Mouse (Mus musculus): ENCODE data around the gene Snu13. TPM values are rescaled to one million over a fixed set of nuclear protein-coding genes. Genes with fewer than 3 reads are reported as not detected.

Snu13 gene
- 323 and 376 TPM in 2 replicates for polyA plus RNA-seq (2016; fragmentation: Nextera tagmentation; extraction: Ambion mirVana)

DNA sequence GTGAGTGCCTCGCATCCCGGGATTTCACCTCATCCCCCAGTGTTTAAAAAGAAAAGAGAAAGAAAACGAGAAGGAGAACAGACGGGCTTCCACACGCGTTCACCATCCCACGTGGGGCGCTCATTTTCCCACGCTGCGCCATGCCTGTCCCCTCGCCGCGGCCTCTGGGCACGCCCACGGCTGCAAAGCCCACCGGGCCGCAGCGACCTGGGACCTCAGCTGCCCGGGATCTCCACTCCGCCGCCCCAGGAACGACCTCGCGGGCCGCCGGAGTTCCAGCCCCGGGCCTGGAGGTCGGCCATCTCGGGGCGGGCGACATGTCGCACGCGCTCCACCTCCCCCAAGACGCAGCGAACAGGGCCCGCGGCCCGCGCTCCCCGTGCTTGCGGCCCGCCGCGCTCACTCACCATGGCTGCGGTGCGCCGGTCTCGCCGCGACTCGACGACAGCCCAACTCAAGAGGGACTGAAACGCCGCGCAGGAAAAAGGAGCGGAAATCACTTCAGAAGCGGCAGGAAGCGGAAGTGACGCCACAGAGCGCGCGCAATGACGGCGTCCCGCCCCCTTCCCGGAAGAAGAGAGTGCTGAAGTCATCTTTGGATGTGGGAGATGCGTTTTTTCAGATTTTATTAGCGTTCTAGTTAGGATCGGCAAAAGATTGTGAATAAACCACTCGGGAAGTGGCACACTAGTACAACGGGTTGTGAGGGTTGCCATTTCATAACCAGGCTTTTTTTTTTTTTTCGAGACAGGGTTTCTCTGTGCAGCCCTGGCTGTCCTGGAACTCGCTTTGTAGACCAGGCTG, at the start of gene Snu13:
TSS of gene Snu13 (minus strand) at position 519 of the 804 bp plus-strand sequence.
- Histone ChIP-seq H3K36me3 (peaks cover 25% of the 10 kb centered on the region), H3K27me3 (ENCODE audit: low read depth, poor library complexity, severe bottlenecking) (no peaks in the 10 kb centered on the region), H3K9me3 (replicated peaks) (no peaks in the 10 kb centered on the region), H3K4me1 (peaks cover 15% of the 10 kb centered on the region), H3K4me3 (peak within 1 kb of the TSS; percentile 100), H3K27ac (replicated peaks) (peak within 1 kb of the TSS; percentile 93)
- peak; percentile 90 for DNase-seq (ENCODE audit: low spot score)
- under 1% methylated on average over 74 of the region's 74 CpGs for WGBS

DNA sequence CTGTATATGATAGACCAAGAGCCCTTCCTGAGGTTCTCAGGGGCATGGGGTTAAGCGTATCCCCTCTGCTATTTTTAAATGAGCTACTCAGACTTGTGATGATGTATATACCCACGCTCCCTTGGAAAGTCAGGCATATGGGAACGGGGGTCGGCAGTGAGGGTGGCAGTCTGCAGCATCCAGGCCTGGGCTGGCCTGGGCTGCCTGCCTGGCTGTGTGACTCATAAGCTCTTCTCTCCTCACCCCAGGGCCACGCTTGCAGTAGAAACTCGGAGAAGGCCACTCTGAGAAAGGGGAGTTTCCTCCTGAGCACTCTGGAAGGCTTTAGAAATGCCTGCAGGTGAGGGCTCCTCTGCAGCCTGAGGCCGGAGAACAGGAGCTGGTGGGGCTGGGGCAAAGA, 43.7 kb upstream of the Snu13 start:
- 81% methylated on average over 7 of the region's 7 CpGs for WGBS
- H3K9me3 ChIP-seq (replicated peaks): no peaks in the 10 kb centered on the region; the same call in 1 of the 2 replicates
- no peak overlapping the region for H3K4me3 ChIP-seq

DNA sequence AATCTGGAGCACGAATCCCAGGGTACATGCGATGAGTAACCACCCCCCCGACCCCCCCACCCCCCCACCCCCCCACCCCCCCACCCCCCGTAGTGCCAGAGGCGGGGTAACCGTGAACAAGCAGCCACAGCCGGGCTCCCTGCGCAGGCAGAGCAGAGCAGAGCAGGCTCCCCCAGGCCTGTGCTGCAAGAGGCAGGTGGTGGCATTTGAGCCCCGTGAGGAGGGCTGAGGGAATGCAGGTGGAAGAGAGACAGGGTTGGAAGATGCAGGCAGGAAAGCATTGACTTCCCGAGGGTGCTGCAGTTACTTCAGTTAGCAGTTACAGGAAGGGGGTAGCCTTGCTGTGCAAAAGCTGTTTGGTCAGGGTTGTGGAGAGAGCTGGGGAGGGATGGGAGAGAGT, 39.9 kb upstream of the Snu13 start:
- no peak overlapping the region for H3K4me3 ChIP-seq
- DNase-seq (ENCODE audit: low spot score): peak; percentile 24
- peaks cover 7% of the 10 kb centered on the region; the same call in 1 of the 2 replicates for H3K27me3 ChIP-seq (ENCODE audit: low read depth, poor library complexity, severe bottlenecking)
- H3K27ac ChIP-seq (replicated peaks): no peak overlapping the region
- no peaks in the 10 kb centered on the region for H3K9me3 ChIP-seq (replicated peaks)
- H3K4me1 ChIP-seq: peaks cover 4% of the 10 kb centered on the region
- 16% methylated on average over 8 of the region's 10 CpGs for WGBS
- no peaks in the 10 kb centered on the region for H3K36me3 ChIP-seq

More for the DNA sequence above, 43.7 kb upstream of the Snu13 start:
- no peaks in the 10 kb centered on the region for H3K36me3 ChIP-seq
- H3K27ac ChIP-seq (replicated peaks): no peak overlapping the region
- peaks cover 7% of the 10 kb centered on the region; the same call in 1 of the 2 replicates for H3K27me3 ChIP-seq (ENCODE audit: low read depth, poor library complexity, severe bottlenecking)
- H3K4me1 ChIP-seq: peaks cover 4% of the 10 kb centered on the region
- DNase-seq (ENCODE audit: low spot score): no peak

DNA sequence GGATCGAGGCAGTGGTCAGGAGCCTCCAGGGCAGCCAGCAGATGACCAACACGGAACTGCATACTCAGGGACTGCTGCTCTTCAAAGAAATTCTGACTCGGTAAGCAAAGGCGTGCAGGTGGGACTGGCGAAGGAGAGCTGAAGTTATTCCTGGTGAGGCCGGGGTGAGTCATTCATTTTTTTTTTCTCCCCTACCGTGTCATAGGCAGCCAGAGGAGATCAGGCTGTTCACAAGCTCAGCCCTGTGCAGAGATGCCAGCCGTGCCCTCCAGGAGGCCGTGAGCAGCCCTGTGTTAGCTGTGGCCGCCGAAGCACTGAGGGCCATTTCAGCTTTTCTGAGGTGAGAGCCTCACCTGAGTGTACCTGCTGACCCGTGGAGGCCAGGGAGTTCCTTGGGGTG, 38.7 kb upstream of the Snu13 start:
- DNase-seq (ENCODE audit: low spot score): no peak
- Histone ChIP-seq H3K36me3 (no peaks in the 10 kb centered on the region), H3K4me1 (peaks cover 4% of the 10 kb centered on the region), H3K27me3 (ENCODE audit: low read depth, poor library complexity, severe bottlenecking) (peaks cover 7% of the 10 kb centered on the region; the same call in 1 of the 2 replicates), H3K4me3 (no peak overlapping the region), H3K9me3 (replicated peaks) (no peaks in the 10 kb centered on the region), H3K27ac (replicated peaks) (no peak overlapping the region)
- WGBS: 82% methylated on average over 12 of the region's 12 CpGs

DNA sequence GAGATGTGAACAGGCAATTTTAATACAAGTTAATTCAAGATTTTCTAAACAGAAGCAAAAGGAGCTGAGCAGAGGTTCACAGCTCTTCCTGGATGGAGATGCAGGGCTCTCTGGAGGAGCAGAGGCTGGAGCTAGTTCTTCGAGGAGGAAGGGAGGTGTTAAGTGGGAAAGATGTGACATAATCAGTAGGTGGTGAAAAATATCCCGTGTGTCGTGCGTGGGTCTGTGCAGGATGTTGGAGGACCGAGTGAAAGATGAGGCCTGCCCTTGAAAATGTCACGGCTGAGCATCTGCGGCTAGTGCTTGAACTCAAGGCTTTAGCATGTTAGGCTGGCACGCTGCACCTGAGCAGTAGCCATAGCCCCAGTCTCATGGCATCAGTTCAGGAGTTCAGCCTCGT, 38.2 kb upstream of the Snu13 start:
- peaks cover 4% of the 10 kb centered on the region for H3K4me1 ChIP-seq
- H3K27me3 ChIP-seq (ENCODE audit: low read depth, poor library complexity, severe bottlenecking): peaks cover 7% of the 10 kb centered on the region; the same call in 1 of the 2 replicates
- no peaks in the 10 kb centered on the region for H3K36me3 ChIP-seq
- no peak overlapping the region for H3K4me3 ChIP-seq
- DNase-seq (ENCODE audit: low spot score): no peak
- H3K27ac ChIP-seq (replicated peaks): no peak overlapping the region
- 86% methylated on average over 9 of the region's 9 CpGs for WGBS
- no peaks in the 10 kb centered on the region for H3K9me3 ChIP-seq (replicated peaks)

GRCm38 (mm10) chr15:82081161-82081560, 33.8 kb upstream of the Snu13 start:
- Histone ChIP-seq H3K36me3 (no peaks in the 10 kb centered on the region), H3K27ac (replicated peaks) (peak overlapping the region; percentile 38; the same call in 1 of the 2 replicates), H3K9me3 (replicated peaks) (no peaks in the 10 kb centered on the region), H3K4me1 (no peaks in the 10 kb centered on the region), H3K4me3 (no peak overlapping the region), H3K27me3 (ENCODE audit: low read depth, poor library complexity, severe bottlenecking) (no peaks in the 10 kb centered on the region; the same call in 1 of the 2 replicates)
- DNase-seq (ENCODE audit: low spot score): peak; percentile 53
- 44% methylated on average over 7 of the region's 7 CpGs for WGBS

- no peak for DNase-seq (ENCODE audit: low spot score)
- Histone ChIP-seq H3K4me1 (no peaks in the 10 kb centered on the region), H3K27me3 (ENCODE audit: low read depth, poor library complexity, severe bottlenecking) (no peaks in the 10 kb centered on the region), H3K27ac (replicated peaks) (no peak overlapping the region), H3K36me3 (no peaks in the 10 kb centered on the region), H3K4me3 (no peak overlapping the region), H3K9me3 (replicated peaks) (no peaks in the 10 kb centered on the region)
- WGBS: 69% methylated on average over 10 of the region's 10 CpGs
These were observed 32.5 kb upstream of the Snu13 start for GRCm38 (mm10) chr15:82079883-82080282.

DNA sequence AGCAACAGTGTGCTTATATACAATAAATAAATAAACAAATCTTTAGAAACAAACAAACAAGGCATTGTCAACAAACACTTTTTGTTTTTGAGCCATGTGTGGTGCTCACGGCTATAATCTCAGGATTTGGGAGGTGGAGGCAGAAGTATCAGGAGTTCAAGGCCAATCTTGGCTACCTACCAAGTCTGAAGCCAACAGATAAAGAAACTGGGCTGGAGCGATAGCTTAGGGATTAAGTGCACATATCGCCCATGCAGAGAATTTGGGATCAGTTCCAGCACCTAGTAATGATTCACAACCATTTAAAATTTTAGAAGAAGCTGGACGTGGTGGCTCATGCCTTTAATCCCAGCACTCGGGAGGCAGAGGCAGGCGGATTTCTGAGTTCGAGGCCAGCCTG, 26.1 kb upstream of the Snu13 start:
- no peak for DNase-seq (ENCODE audit: low spot score)
- Histone ChIP-seq H3K9me3 (replicated peaks) (0 out of 2 replicates have a peak, but pooled peaks cover 6% of the 10 kb centered on the region), H3K4me3 (no peak overlapping the region), H3K27me3 (ENCODE audit: low read depth, poor library complexity, severe bottlenecking) (peaks cover 42% of the 10 kb centered on the region), H3K4me1 (peaks cover 6% of the 10 kb centered on the region), H3K36me3 (no peaks in the 10 kb centered on the region), H3K27ac (replicated peaks) (no peak overlapping the region)
- WGBS: 94% methylated on average over 7 of the region's 7 CpGs

- peaks cover 6% of the 10 kb centered on the region for H3K4me1 ChIP-seq
- H3K36me3 ChIP-seq: no peaks in the 10 kb centered on the region
- H3K9me3 ChIP-seq (replicated peaks): 0 out of 2 replicates have a peak, but pooled peaks cover 6% of the 10 kb centered on the region
- H3K27ac ChIP-seq (replicated peaks): no peak overlapping the region
- WGBS: 92% methylated on average over 26 of the region's 26 CpGs
- H3K4me3 ChIP-seq: no peak overlapping the region
- DNase-seq (ENCODE audit: low spot score): no peak
- H3K27me3 ChIP-seq (ENCODE audit: low read depth, poor library complexity, severe bottlenecking): peaks cover 49% of the 10 kb centered on the region
These were observed 24.5 kb upstream of the Snu13 start for GRCm38 (mm10) chr15:82071816-82072469.

GRCm38 (mm10) chr15:82069898-82070297, 22.5 kb upstream of the Snu13 start, which contains the start of gene Mei1:
Gene Mei1 (plus strand): TSS chr15:82069996.
- 0 out of 2 replicates have a peak, but pooled peaks cover 6% of the 10 kb centered on the region for H3K9me3 ChIP-seq (replicated peaks)
- 25% methylated on average over 40 of the region's 40 CpGs for WGBS
- peaks cover 61% of the 10 kb centered on the region for H3K27me3 ChIP-seq (ENCODE audit: low read depth, poor library complexity, severe bottlenecking)
- peaks cover 6% of the 10 kb centered on the region for H3K4me1 ChIP-seq
- peak; percentile 25 for DNase-seq (ENCODE audit: low spot score)
- H3K36me3 ChIP-seq: no peaks in the 10 kb centered on the region
- no peak within 1 kb of the TSS for H3K27ac ChIP-seq (replicated peaks)
- peak within 1 kb of the TSS; percentile 35 for H3K4me3 ChIP-seq

- H3K4me1 ChIP-seq: peaks cover 6% of the 10 kb centered on the region
- DNase-seq (ENCODE audit: low spot score): peak; percentile 67
- peaks cover 68% of the 10 kb centered on the region for H3K27me3 ChIP-seq (ENCODE audit: low read depth, poor library complexity, severe bottlenecking)
- no peak overlapping the region for H3K4me3 ChIP-seq
- H3K36me3 ChIP-seq: no peaks in the 10 kb centered on the region
- no peak overlapping the region for H3K27ac ChIP-seq (replicated peaks)
- 21% methylated on average over 7 of the region's 7 CpGs for WGBS
- 0 out of 2 replicates have a peak, but pooled peaks cover 6% of the 10 kb centered on the region for H3K9me3 ChIP-seq (replicated peaks)
These were observed 18.1 kb upstream of the Snu13 start for GRCm38 (mm10) chr15:82065511-82065910.

DNA sequence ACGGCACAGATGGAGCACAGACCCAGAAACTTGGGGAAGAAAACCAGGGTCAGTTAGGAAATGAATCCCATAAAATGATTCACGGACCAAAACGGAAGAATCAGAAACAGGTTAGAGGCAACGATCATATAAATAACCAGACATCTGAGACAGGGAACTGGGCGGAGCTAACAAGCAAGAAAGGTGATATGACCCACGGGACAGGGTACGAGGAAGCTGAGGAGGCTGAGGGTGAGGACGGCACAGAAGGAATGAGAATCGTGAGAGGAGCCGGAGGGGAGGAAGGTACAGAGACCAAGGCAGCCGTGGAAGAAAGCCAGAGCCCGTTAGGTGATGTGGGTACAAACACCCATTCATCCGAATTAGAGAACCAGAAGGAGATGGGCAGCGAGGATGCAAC, 16.5 kb upstream of the Snu13 start:
- H3K27ac ChIP-seq (replicated peaks): no peak overlapping the region
- WGBS: 77% methylated on average over 14 of the region's 14 CpGs
- H3K9me3 ChIP-seq (replicated peaks): no peaks in the 10 kb centered on the region
- DNase-seq (ENCODE audit: low spot score): no peak
- no peak overlapping the region for H3K4me3 ChIP-seq
- H3K36me3 ChIP-seq: no peaks in the 10 kb centered on the region
- no peaks in the 10 kb centered on the region for H3K4me1 ChIP-seq
- H3K27me3 ChIP-seq (ENCODE audit: low read depth, poor library complexity, severe bottlenecking): peaks cover 52% of the 10 kb centered on the region
